Mouse (Mus musculus) liver, adult (tissue): ENCODE measurements around the gene Paxip1.

Source experiments
- GATA4 ChIP-seq: IDR thresholded peaks from 2 replicates; pipeline ENCODE4 v1.6.1; 2014; ENCODE audit warnings: mild to moderate bottlenecking, low read length; ENCODE audit not compliant: insufficient replicate concordance

The Paxip1 gene

GRCm38 (mm10) chr5:27702482-27702881 is 89.0 kb downstream of the Paxip1 start:
- no peak for TF ChIP-seq GATA4
